Mouse (Mus musculus): ENCODE results near the gene Bbs10.

Gene Bbs10

GRCm38 (mm10) chr10:111298140-111299098 is at the start of gene Bbs10:
Bbs10 (plus strand) TSS chr10:111298679.
- peak; percentile 97 for DNase-seq

DNA sequence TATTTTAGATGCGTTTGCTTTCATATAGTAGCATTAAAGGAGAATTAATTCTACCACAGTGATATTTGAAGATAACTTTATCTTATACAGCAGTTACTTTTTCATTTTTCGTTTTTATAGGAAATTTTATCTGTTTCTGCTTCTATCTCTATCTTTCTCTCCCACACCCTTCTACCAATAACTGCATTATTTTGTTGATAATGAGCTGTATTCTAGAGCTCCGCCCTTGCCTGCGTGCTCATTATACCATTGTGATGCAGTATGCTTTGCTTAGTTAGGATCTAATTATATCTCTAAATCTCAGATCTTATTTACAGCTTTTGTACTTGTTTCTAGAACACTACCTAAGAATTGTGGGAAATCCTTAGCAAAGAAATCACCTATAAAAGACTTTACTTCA is 48.3 kb upstream of the Bbs10 start:
- DNase-seq = no peak

GRCm38 (mm10) chr10:111251666-111252065 is 46.8 kb upstream of the Bbs10 start:
- no peak for DNase-seq

DNA sequence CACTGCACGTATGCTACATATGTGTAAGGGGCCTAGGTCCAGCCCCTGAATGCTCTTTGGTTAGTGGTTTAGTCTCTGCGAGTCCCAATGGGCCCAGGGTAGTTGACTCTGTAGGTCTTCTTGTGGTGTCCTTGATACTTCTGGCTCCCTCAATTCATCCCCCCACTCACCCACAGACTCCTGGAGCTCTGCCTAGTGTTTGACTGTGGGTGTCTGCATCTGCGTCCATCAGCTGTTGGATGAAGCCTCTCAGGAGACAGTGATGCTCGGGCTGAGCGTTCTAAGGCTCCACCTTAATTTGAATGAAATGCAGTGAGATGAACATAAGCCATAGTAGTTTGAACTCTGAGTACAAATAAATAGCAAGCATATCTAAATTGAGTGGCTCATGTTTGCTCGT is 43.3 kb upstream of the Bbs10 start:
- no peak for DNase-seq

GRCm38 (mm10) chr10:111256156-111256555 is 42.3 kb upstream of the Bbs10 start:
- DNase-seq = no peak

DNA sequence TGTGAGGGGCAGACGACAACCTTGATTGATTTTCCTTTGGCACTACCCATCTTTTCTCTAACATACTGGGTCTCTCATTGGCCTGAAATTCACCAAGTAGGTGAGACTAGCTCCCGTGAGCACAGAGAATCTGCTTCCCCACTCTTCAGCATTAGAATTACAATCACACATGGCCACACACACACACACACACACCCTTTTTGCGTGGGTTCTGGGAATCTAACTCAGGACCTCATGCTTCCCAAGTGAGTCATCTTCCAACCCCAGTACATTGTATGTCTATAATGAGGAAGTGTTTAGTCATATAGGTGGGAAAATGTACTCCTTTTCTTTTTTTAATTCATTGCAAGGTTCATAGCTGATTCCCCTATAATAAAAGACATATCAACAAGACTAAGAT is 41.1 kb upstream of the Bbs10 start:
- DNase-seq = no peak

DNA sequence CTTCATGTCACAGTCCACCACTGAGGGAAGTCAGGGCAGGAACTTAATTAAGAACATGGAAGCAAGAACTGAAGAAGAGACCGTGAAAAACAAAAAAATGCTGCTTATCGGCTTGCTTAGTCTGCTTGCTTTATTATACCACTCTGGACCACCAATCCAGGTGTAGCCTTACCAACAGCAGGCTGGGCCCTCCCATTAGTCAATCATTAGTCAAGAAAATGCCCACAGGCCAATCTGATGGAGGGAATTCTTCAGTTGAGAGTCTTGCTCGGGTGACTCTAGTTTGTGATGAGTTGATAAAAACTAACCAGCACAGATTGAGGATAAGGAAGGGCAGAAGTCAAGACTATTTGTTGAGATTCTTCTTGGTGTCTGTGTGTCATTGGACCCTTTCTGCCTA is 40.2 kb upstream of the Bbs10 start:
- no peak for DNase-seq

DNA sequence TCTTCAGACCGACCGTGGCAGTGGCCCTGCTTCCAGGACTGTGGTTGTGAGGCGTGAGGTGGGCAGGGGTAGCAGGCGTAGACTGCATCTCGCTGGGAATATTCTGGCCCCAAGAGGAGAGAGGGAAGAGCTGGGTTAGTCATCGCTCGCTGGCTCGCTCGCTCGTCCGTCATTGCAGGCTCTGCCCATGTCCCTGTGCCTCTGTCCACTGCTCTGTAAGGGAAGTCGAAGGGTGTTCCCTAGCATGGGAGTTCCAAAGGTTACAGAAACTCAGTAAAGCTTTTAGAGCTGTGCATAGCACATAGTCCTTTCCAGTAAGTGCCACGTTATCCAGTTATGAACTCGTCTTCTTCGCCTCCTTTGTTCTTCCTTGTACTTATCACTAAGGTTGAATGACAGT is 26.8 kb upstream of the Bbs10 start:
- DNase-seq = no peak

- DNase-seq = no peak
These were observed 25.6 kb upstream of the Bbs10 start for GRCm38 (mm10) chr10:111272905-111273304.

DNA sequence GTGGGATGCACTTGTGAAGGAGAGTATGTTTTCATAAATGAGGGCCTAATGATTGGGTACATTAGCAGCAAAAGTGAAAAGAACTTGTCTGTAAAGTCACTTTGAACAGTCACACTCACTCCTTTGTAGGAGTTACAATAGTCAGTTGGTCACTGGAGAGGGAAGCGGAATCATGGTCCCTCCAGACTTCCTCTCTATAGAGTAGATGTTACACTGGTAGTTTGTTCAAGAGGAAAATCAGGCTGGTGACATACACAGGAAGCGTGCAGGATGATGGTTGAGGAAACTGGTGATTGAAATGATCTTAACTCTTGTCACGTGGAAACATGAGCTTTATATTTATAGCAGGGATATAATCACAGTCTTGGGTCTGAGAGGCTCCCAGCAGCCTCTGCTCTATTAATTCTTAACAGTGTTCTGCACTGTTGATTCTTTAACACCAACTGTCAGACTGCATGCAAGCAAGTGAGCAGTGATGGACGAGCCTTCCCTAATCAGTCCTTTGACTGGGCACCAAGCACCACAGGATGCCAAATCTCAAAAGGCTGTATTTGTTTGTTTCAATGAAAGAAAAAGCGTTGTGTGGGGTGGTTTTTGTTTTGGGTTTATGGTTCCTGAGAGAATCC is 24.9 kb upstream of the Bbs10 start:
- no peak for DNase-seq

DNA sequence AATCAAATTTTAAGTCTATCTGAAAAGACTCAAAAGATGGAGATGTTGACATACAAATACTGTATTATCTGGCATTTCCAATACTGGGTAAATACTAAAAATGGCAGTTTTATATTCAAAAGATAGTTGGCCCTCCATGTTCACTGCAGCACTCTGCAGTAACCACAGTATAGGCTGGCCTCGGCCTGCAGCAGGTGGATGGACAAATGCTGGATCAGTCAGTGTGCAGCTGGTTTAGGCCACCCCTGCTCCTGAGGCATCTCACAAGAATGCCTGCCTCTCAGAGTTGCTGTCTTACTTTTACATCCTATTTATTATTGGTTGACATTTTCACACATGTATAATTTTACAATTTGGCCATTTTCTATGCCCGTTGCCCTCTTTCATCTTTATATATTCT is 22.7 kb upstream of the Bbs10 start:
- DNase-seq = no peak

GRCm38 (mm10) chr10:111297631-111298030 is 848 bp upstream of the Bbs10 start:
- DNase-seq = no peak

- peak; percentile 12 for DNase-seq
These were observed 1.1 kb downstream of the Bbs10 start for GRCm38 (mm10) chr10:111299591-111299990.

- no peak for DNase-seq
These were observed 2.6 kb downstream of the Bbs10 start for GRCm38 (mm10) chr10:111301041-111301440.

GRCm38 (mm10) chr10:111302486-111302885 is 4.0 kb downstream of the Bbs10 start:
- no peak for DNase-seq

DNA sequence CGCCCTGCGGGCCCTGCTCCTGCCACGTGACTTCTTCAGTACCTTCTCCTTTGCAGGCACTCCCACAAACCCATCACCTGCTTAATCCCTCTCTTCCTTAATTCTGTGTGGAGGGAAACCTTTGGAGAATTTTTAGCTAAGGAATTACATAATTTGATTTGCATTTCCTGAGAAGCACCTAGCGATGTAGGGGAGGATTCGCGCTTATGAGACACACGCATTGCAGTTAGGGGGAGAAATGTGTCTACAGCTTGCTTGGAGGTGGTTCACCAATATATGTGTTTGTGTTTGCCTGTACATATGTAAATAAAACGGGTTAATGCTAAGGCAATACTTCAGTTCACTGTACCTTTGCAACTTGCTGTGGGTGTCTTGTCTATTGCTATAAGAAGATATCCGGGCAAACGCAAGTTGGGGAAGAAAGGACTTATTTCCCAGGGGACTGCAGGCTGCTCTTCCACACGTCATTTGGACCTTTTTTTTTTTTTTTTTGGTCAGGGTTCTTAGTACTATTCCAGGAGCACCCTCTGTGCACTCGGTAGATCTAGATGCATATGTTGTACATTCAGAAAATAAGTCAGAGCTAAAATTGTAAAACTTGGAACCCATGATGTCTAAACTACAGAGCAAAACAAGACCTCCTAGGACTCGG is 10.5 kb downstream of the Bbs10 start:
- DNase-seq = no peak

DNA sequence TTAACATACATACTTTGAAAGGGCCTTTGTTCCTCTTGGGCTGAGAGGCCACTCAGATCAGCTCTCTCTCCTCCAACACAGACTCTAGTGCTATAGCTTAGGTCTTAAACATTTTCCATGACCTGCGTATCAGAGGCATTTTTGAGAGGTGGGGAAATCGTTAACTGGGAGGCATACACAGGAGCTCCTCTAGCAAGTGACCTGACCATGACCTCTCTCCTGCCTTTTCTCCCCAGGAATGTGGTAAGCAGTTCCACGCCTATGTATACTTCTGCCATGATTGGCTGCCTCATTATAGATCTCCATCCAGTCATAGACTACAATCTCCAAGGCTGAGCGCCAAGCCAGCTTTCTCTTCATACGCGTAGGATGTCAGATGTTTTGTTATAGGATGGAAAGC is 14.8 kb downstream of the Bbs10 start:
- no peak for DNase-seq

DNA sequence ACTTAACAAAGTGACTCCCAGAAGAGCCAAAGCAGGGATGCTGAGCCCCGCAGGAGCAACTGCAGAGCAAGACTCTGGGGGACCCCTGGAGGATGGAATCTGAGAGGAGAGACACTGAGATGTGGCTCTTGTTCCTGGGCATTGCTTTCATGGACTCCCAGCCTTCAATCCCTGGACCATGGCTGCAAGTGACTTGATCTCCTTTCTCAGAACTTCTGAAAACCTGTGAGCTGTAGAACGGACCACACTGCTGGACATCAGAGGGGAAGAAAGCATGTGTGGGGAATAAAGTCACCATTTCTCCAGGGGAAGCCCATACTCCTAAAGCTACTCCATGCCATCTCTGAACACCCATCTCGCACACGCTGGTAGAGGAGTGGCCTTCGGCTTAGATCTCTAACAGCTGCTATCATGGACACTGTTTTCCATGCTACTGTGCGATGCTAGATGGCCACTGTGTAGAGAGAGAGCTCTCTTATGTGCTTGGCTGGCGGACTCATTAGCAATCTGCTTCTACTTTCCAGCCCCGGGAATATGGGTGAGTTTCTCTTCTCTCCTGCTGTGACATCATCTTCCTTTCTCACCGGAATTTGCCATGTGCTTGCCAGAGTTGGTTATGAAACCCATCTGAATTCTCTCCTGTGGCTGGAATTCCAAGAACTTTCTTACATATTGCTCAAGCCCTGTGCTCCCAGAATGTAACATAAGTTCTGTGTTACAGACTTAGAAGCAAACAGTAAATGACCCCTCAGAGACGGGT is 16.3 kb downstream of the Bbs10 start:
- no peak for DNase-seq

DNA sequence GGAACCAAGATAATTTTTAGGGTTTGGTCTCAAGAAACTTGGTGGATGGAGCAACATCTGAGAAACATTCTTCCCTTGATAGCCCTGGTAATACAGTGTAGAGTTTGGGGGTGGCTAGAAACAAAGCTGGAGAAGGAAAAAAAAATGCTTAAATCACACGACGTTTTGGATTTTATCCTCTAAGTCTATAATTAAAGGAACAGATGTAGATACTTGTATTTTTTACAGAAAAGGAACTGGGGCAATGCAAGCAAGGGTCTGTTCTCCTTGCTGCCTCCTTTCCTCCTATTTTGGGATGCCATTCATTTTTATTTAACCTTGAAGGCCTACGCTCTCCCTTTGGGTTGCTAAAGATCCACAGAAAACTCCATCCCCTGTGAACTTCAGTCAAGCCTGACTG is 17.5 kb downstream of the Bbs10 start:
- DNase-seq = no peak

DNA sequence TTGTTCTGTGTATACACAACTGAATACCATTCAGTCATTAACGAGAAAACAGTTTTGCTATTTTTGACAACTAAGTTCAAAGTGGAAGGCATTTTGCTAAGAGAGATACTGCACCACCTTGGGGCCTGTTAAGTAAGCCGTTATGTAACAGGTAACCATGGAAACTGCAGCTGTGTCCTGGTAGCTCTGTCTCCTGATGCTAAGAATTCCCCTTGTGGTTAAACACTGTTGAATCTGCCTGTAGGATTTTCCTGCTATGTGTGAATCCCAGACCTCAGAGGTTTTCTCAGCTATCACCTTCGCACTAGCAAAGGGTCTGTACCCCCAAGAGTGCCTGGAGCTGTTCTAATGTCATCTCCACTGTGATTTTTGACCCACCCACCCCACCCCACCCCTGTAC is 19.5 kb downstream of the Bbs10 start:
- DNase-seq = no peak

DNA sequence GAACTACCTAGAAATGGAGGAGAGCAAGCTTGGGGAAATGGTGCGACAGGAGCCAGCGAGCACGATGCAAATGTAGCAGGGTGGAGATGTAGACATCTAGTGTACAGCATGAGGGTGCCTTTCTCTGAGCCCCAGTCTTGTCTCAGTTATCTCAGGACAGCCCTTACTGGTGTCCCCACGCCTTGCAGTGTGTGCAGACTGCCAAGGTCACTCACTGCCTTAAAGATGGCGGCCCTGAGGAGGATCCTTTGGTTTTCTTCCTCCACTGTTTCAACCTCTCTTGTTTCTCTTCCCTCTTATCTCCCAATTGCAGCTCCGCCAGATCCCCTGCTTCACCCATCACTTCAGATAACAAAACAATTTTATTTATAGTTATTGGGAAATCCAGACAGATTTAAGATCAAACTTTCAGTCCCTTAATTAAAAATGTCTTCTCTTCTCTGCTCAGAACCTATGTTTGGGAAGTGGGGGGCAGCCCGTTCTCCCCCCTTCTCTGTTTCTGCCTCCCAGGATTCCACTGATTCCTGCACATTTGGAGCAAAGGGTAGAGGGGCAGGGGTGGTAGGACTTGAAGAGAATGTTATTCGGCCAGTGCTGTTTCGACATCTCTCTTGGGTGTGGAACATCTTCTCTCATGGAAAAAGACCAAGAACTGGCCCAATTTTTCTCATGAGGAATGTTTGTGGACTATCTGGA is 20.5 kb downstream of the Bbs10 start:
- DNase-seq = no peak

DNA sequence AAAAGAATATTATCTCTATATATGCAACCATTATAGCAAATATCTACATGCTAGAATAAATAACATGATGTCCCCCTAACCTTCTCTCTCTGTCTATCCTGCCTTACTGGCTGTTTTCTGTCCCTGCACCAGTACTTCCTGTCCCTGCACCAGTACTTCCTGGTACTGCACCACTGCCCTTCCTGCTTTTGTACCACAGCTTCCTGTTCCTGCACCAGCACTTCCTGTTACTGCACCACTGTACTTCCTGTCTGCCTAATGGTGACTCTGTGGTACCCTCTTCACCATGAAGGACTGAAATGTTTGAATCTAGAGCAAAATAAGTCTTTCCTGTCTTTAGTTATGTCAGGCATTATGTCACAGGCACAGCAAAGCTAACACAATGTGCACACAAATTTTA is 22.1 kb downstream of the Bbs10 start:
- DNase-seq = no peak

Measured in cerebellum, adult 9-11 months (tissue).